Mouse (Mus musculus) liver, embryonic 16.5 days (tissue): ENCODE results near the gene Slc44a2. TPM values are rescaled to one million over a fixed set of nuclear protein-coding genes. Genes with fewer than 3 reads are reported as not detected.
"Not testable (repeated sequence)": the region's sequence is repeated elsewhere in the genome, so short reads cannot be mapped to it uniquely, and the experiment has no call there.

ENCODE experiments used
- ATAC-seq: fragments of 200-750 bp; cut with Nextera tagmentation; 2 replicates; pipeline ENCODE4 v1.8.0; 2017; ENCODE audit warnings: low read depth, mild to moderate bottlenecking, moderate number of reproducible peaks, moderate library complexity
- H3K27ac ChIP-seq: fragments of 300-500 bp; sonication (generic); 2 replicates; pipeline ENCODE4 v1.5.1; 2014; ENCODE audit warnings: mild to moderate bottlenecking, low read length
- H3K27me3 ChIP-seq: fragments of 300-500 bp; sonication (generic); 2 replicates; pipeline ENCODE4 v1.6.1; 2014; ENCODE audit warnings: low read depth, low read length, mixed read lengths; ENCODE audit not compliant: control insufficient read depth, insufficient read depth
- H3K36me3 ChIP-seq: fragments of 300-500 bp; sonication (generic); 2 replicates; pipeline ENCODE4 v1.6.1; 2014; ENCODE audit warnings: mild to moderate bottlenecking; ENCODE audit not compliant: control insufficient read depth, insufficient read depth
- H3K4me1 ChIP-seq: fragments of 300-500 bp; sonication (generic); 2 replicates; pipeline ENCODE4 v1.6.1; 2014; ENCODE audit warnings: low read depth, low read length, mixed read lengths; ENCODE audit not compliant: control insufficient read depth
- H3K4me2 ChIP-seq: fragments of 300-500 bp; sonication (generic); 2 replicates; pipeline ENCODE4 v1.6.1; 2014; ENCODE audit warnings: low read depth, low read length, mixed read lengths
- H3K4me3 ChIP-seq: fragments of 300-500 bp; sonication (generic); 2 replicates; pipeline ENCODE4 v1.5.1; 2014; ENCODE audit warnings: low read depth, mild to moderate bottlenecking, low read length
- H3K9ac ChIP-seq: fragments of 300-500 bp; sonication (generic); 2 replicates; pipeline ENCODE4 v1.6.1; 2014; ENCODE audit warnings: low read depth, low read length
- H3K9me3 ChIP-seq: fragments of 300-500 bp; sonication (generic); replicated peaks from 2 replicates; pipeline ENCODE4 v1.6.1; 2016; ENCODE audit warnings: low read length; ENCODE audit not compliant: control insufficient read depth
- WGBS: fragments of 180-500 bp; shearing (Covaris S2); extraction: QIAGEN DNeasy Blood & Tissue Kit; methylation state at CpG from one replicate; pipeline ENCODE4 v1.1.7; 2014; ENCODE audit not compliant: insufficient replicate concordance; 5-methylcytosine and 5-hydroxymethylcytosine counted together
- polyA plus RNA-seq: library from polyadenylated mRNA; unstranded; fragments of >200 nt; fragmentation: Nextera tagmentation; extraction: Ambion mirVana; gene quantifications from 2 replicates; pipeline ENCODE4 v1.2.1, GENCODE M21; 2015

Slc44a2 gene
- polyA plus RNA-seq, 1 experiment from 2014 or later: 16.9 TPM

DNA sequence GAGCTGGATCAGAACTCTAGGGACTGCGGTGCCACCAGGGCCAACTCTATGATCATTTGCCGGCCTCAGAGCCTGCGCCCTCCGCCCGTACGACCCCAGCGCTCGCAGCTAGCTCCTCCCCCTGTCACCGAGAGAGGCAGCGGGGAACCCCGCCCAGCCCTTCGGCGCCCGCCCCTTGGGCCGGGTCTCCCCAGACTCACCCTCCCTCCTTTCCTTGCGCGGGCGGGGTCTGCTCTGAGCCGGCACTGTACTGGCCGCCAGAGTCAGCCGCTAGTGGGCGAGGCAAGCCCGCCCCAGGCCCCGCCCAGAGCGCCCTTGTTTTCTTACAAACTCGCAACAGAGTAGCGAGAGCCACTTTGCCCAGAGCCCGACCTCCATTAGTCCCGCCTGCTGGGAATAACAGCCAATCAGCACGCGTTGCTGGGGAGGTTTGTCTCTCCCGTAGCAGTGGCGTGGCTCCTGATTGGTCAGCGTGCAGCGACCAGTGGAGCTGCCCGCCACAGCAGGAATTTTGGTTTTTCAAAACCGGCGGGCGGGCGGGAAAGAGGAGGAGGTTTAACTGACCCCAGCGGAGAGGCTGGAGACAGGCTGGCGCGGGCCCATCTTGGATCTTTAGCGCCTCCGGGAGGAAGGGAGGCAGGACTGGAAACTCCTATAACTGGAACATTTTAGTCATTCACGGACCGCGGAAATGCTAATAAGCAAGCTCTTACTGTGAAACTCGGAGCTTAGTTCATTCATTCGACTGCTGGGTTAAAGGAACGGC is 29.3 kb upstream of the Slc44a2 start, which contains the start of gene Cdkn2d:
Gene Cdkn2d (minus strand): TSS at position 386 of the 766 bp plus-strand sequence.
- H3K4me1 ChIP-seq: peaks cover 29% of the 10 kb centered on the region
- H3K27ac ChIP-seq: peak within 1 kb of the TSS; percentile 94
- WGBS: under 1% methylated on average over 51 of the region's 51 CpGs
- no peaks in the 10 kb centered on the region for H3K27me3 ChIP-seq
- peak within 1 kb of the TSS; percentile 77 for H3K4me3 ChIP-seq
- no peaks in the 10 kb centered on the region for H3K9me3 ChIP-seq
- H3K9ac ChIP-seq: peak within 1 kb of the TSS; percentile 87
- peak within 1 kb of the TSS; percentile 80 for H3K4me2 ChIP-seq
- peak; percentile 85 for ATAC-seq
- H3K36me3 ChIP-seq: peaks cover 10% of the 10 kb centered on the region; the same call in 1 of the 2 replicates

GRCm38 (mm10) chr9:21291868-21292267 is 28.6 kb upstream of the Slc44a2 start:
- Histone ChIP-seq H3K9ac (peak overlapping the region; percentile 82), H3K4me2 (peak overlapping the region; percentile 67), H3K27ac (peak overlapping the region; percentile 94), H3K4me1 (peaks cover 23% of the 10 kb centered on the region), H3K36me3 (peaks cover 10% of the 10 kb centered on the region; the same call in 1 of the 2 replicates), H3K4me3 (peak overlapping the region; percentile 77)
- ATAC-seq, H3K9me3 ChIP-seq, H3K27me3 ChIP-seq: not testable (repeated sequence)
- WGBS: 11% methylated on average over 7 of the region's 7 CpGs

DNA sequence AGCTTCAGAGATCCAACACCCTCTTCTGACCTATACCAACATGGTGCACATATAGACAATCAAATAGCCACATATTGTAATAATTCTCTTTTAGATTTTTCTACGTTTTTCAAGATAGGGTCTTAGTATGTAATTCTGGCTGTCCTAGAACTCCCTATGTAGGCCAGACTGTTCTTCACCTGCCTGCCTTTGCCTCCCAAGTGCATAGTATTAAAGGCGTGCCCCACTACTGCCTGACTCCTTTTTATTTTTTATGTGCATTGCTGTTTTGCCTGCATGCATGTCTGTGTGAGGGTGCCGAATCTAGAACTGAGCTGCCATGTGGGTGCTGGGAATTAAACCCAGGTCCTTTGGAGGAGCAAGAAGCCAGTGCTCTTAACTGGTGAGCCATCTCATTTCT is 28.2 kb upstream of the Slc44a2 start:
- H3K27ac ChIP-seq: peak overlapping the region; percentile 94

GRCm38 (mm10) chr9:21299014-21299413 is 21.5 kb upstream of the Slc44a2 start:
- no peak for ATAC-seq
- H3K9me3 ChIP-seq: no peaks in the 10 kb centered on the region
- WGBS: 76% methylated on average over 10 of the region's 10 CpGs
- no peaks in the 10 kb centered on the region for H3K27me3 ChIP-seq
- no peak overlapping the region for H3K4me3 ChIP-seq
- no peak overlapping the region for H3K27ac ChIP-seq
- H3K36me3 ChIP-seq: no peaks in the 10 kb centered on the region
- H3K4me2 ChIP-seq: no peak overlapping the region
- H3K4me1 ChIP-seq: no peaks in the 10 kb centered on the region
- H3K9ac ChIP-seq: no peak overlapping the region

More for the DNA sequence above, 28.2 kb upstream of the Slc44a2 start:
- peak overlapping the region; percentile 67 for H3K4me2 ChIP-seq
- peak overlapping the region; percentile 82 for H3K9ac ChIP-seq
- peaks cover 19% of the 10 kb centered on the region for H3K4me1 ChIP-seq
- H3K4me3 ChIP-seq: peak overlapping the region; percentile 77
- peaks cover 10% of the 10 kb centered on the region; the same call in 1 of the 2 replicates for H3K36me3 ChIP-seq
- no peak for ATAC-seq
- no peaks in the 10 kb centered on the region for H3K27me3 ChIP-seq
- no peaks in the 10 kb centered on the region for H3K9me3 ChIP-seq
- WGBS: 68% methylated on average over 3 of the region's 3 CpGs

- H3K27ac ChIP-seq: no peak overlapping the region
- no peak overlapping the region for H3K4me2 ChIP-seq
- H3K4me1 ChIP-seq: no peaks in the 10 kb centered on the region
- H3K9ac ChIP-seq: no peak overlapping the region
- 62% methylated on average over 7 of the region's 7 CpGs for WGBS
- no peak for ATAC-seq
- no peaks in the 10 kb centered on the region for H3K9me3 ChIP-seq
- H3K27me3 ChIP-seq: no peaks in the 10 kb centered on the region
- no peak overlapping the region for H3K4me3 ChIP-seq
- no peaks in the 10 kb centered on the region for H3K36me3 ChIP-seq
Measured at GRCm38 (mm10) chr9:21305065-21305464, 15.4 kb upstream of the Slc44a2 start.

GRCm38 (mm10) chr9:21309150-21309741 is 11.3 kb upstream of the Slc44a2 start:
- Histone ChIP-seq H3K36me3 (no peaks in the 10 kb centered on the region), H3K27me3 (peaks cover 15% of the 10 kb centered on the region), H3K27ac (no peak overlapping the region), H3K4me1 (peaks cover 6% of the 10 kb centered on the region), H3K9ac (no peak overlapping the region), H3K4me2 (no peak overlapping the region), H3K4me3 (no peak overlapping the region), H3K9me3 (no peaks in the 10 kb centered on the region)
- 64% methylated on average over 15 of the region's 15 CpGs for WGBS
- ATAC-seq: no peak

GRCm38 (mm10) chr9:21311695-21312094 is 8.8 kb upstream of the Slc44a2 start:
- H3K4me2 ChIP-seq: no peak overlapping the region

DNA sequence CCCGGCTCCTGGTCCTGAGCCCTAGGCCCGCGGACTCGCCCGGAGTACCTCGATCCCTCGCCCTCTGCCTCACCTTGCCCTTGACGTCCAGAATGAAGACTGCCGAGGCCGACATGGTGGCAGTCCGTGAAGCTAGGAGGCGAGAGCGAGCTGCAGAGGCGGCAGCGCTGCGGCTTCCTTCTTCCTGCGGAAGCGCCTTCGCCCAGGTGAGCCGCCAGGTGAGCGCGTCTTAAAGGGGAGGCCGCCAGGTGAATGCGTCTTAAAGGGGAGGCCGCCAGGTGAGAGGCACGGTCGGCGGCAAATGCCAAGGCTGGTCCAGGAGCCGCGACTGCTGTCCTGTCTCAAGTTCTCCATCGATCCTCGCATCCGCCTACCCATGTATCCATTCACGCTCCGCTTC is 8.4 kb upstream of the Slc44a2 start, which contains the start of gene Ap1m2:
Gene Ap1m2 (minus strand): TSS at position 204 of the 400 bp plus-strand sequence.
- Histone ChIP-seq H3K9ac (no peak within 1 kb of the TSS), H3K36me3 (no peaks in the 10 kb centered on the region), H3K4me1 (peaks cover 22% of the 10 kb centered on the region), H3K9me3 (no peaks in the 10 kb centered on the region), H3K27me3 (peaks cover 15% of the 10 kb centered on the region), H3K4me3 (no peak within 1 kb of the TSS), H3K27ac (no peak within 1 kb of the TSS), H3K4me2 (no peak within 1 kb of the TSS)
- ATAC-seq: no peak
- WGBS: 22% methylated on average over 33 of the region's 35 CpGs

More at GRCm38 (mm10) chr9:21311695-21312094, 8.8 kb upstream of the Slc44a2 start:
- Histone ChIP-seq H3K4me3 (no peak overlapping the region), H3K27ac (no peak overlapping the region), H3K4me1 (peaks cover 22% of the 10 kb centered on the region), H3K27me3 (peaks cover 15% of the 10 kb centered on the region), H3K36me3 (no peaks in the 10 kb centered on the region), H3K9ac (no peak overlapping the region), H3K9me3 (no peaks in the 10 kb centered on the region)
- no peak for ATAC-seq
- WGBS: 48% methylated on average over 7 of the region's 7 CpGs

GRCm38 (mm10) chr9:21313394-21313793 is 7.1 kb upstream of the Slc44a2 start:
- peak; percentile 86 for ATAC-seq

More at GRCm38 (mm10) chr9:21313394-21313793, 7.1 kb upstream of the Slc44a2 start:
- Histone ChIP-seq H3K4me1 (peaks cover 22% of the 10 kb centered on the region), H3K4me3 (no peak overlapping the region), H3K4me2 (no peak overlapping the region), H3K27me3 (peaks cover 15% of the 10 kb centered on the region), H3K9me3 (no peaks in the 10 kb centered on the region), H3K27ac (no peak overlapping the region), H3K36me3 (no peaks in the 10 kb centered on the region), H3K9ac (no peak overlapping the region)
- 4% methylated on average over 11 of the region's 11 CpGs for WGBS
